In the genomic region with DNA sequence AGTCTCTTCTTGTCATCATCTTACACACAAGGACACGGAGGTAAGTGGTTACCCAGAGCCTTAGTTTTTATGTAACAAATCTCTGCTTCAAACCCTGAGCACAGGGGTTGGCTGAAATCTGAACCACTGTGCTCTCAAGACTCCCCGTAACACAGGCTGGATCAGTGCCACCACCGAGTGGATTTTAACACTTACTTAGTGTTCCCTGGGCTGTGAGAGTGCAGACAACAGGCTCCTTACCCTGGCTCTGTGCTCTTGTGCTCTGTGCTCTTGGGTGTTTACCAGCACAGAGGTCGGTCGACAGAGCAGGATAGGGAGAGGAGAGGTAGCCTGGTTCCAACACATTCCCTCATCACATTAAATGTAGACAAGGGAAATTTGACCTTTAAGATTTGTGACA, we compare ENCODE assay signal across 15 mouse cellular contexts.
DNase-seq lines count a peak whose midpoint lies in the region; ATAC-seq lines count a peak whose summit lies in the region.
"Had no signal": no experiment of that assay in that cellular context is flagged by ENCODE, and none has a peak within 500 bp of the region (broad histone marks: within the 10 kb centered on the region; RNA-seq: fewer than 3 reads in every experiment).

No protein-coding gene starts in this region.

- peaks cover 36% of the 10 kb centered on the region for H3K4me1 ChIP-seq in heart, embryonic 12.5 days (replicated peaks)
- H3K4me1 ChIP-seq in heart, embryonic 11.5 days (ENCODE audit: control insufficient read depth, insufficient read depth, low read length), result peaks cover 17% of the 10 kb centered on the region
- H3K4me1 ChIP-seq in embryonic facial prominence, embryonic 15.5 days, result peaks cover 32% of the 10 kb centered on the region
- peaks cover 29% of the 10 kb centered on the region for H3K4me1 ChIP-seq in limb, embryonic 12.5 days (replicated peaks)
- H3K4me1 ChIP-seq in liver, embryonic 12.5 days, result peaks cover 12% of the 10 kb centered on the region

- H3K36me3 ChIP-seq in heart, embryonic 12.5 days, result no peaks in the 10 kb centered on the region
- H3K36me3 ChIP-seq in heart, embryonic 11.5 days (ENCODE audit: control insufficient read depth, insufficient read depth, low read length), result no peaks in the 10 kb centered on the region
- H3K36me3 ChIP-seq in embryonic facial prominence, embryonic 15.5 days, result no peaks in the 10 kb centered on the region
- H3K36me3 ChIP-seq in limb, embryonic 12.5 days, result no peaks in the 10 kb centered on the region
- no peaks in the 10 kb centered on the region for H3K36me3 ChIP-seq in liver, embryonic 12.5 days
- H3K36me3 ChIP-seq: hindbrain, embryonic 15.5 days; liver, embryonic 15.5 days; midbrain, embryonic 12.5 days had no signal

- H3K27ac ChIP-seq in heart, embryonic 12.5 days (ENCODE audit: poor library complexity, severe bottlenecking), result peak overlapping the region; percentile 31; the same call in 1 of the 2 replicates
- H3K27ac ChIP-seq in heart, embryonic 11.5 days (ENCODE audit: low read depth, low read length), result no peak overlapping the region
- peak overlapping the region; percentile 13; the same call in 1 of the 2 replicates for H3K27ac ChIP-seq in embryonic facial prominence, embryonic 15.5 days (replicated peaks)
- peak overlapping the region; percentile 64; the same call in 1 of the 2 replicates for H3K27ac ChIP-seq in limb, embryonic 12.5 days
- H3K27ac ChIP-seq in liver, embryonic 12.5 days, result no peak overlapping the region
- H3K27ac ChIP-seq: hindbrain, embryonic 15.5 days; liver, embryonic 15.5 days; midbrain, embryonic 12.5 days had no signal

- H3K27me3 ChIP-seq in heart, embryonic 12.5 days (replicated peaks), result no peaks in the 10 kb centered on the region
- H3K27me3 ChIP-seq in heart, embryonic 11.5 days (ENCODE audit: control insufficient read depth, insufficient read depth, low read length), result no peaks in the 10 kb centered on the region
- no peaks in the 10 kb centered on the region for H3K27me3 ChIP-seq in embryonic facial prominence, embryonic 15.5 days
- H3K27me3 ChIP-seq in limb, embryonic 12.5 days, result no peaks in the 10 kb centered on the region
- H3K27me3 ChIP-seq in liver, embryonic 12.5 days (replicated peaks), result peaks cover 23% of the 10 kb centered on the region
- H3K27me3 ChIP-seq: hindbrain, embryonic 15.5 days; midbrain, embryonic 12.5 days had no signal

- peak; percentile 59 for DNase-seq in lung, postnatal 14 days
- no peak for DNase-seq in adrenal gland, postnatal 25 days
- DNase-seq in left cerebral cortex, postnatal 4 days, result no peak
- DNase-seq: cerebellum, adult 8-10 months; kidney, postnatal 14 days; right cerebral cortex, postnatal 4 days had no signal

- no peak overlapping the region for H3K9ac ChIP-seq in heart, embryonic 12.5 days
- H3K9ac ChIP-seq in heart, embryonic 11.5 days (ENCODE audit: low read depth, low read length), result no peak overlapping the region
- H3K9ac ChIP-seq in embryonic facial prominence, embryonic 15.5 days, result no peak overlapping the region
- H3K9ac ChIP-seq in limb, embryonic 12.5 days (replicated peaks), result no peak overlapping the region
- H3K9ac ChIP-seq in liver, embryonic 12.5 days, result no peak overlapping the region
- H3K9ac ChIP-seq: hindbrain, embryonic 15.5 days; liver, embryonic 15.5 days; midbrain, embryonic 12.5 days had no signal

- WGBS in heart, embryonic 12.5 days, result 24% methylated on average over 5 of the region's 5 CpGs
- WGBS in heart, embryonic 11.5 days (ENCODE audit: insufficient replicate concordance), result 28% methylated on average over 5 of the region's 5 CpGs
- WGBS in embryonic facial prominence, embryonic 15.5 days, result 24% methylated on average over 5 of the region's 5 CpGs
- 19% methylated on average over 5 of the region's 5 CpGs for WGBS in limb, embryonic 12.5 days
- 45% methylated on average over 5 of the region's 5 CpGs for WGBS in liver, embryonic 12.5 days (ENCODE audit: insufficient replicate concordance)

- no peak for ATAC-seq in heart, embryonic 12.5 days (ENCODE audit: insufficient number of reproducible peaks, low FRiP score)
- ATAC-seq in heart, embryonic 11.5 days (replicated peaks; ENCODE audit: insufficient number of reproducible peaks, low FRiP score, low TSS enrichment), result no peak
- ATAC-seq in embryonic facial prominence, embryonic 15.5 days (ENCODE audit: insufficient number of reproducible peaks, low FRiP score, low TSS enrichment, low read depth), result no peak
- no peak; the same call in 1 of the 2 replicates for ATAC-seq in limb, embryonic 12.5 days (ENCODE audit: insufficient number of reproducible peaks, insufficient read depth, low FRiP score, low TSS enrichment, low read depth)
- ATAC-seq in liver, embryonic 12.5 days, result no peak
- ATAC-seq: forebrain, embryonic 14.5 days had no signal

- H3K4me3 ChIP-seq in heart, embryonic 12.5 days, result no peak overlapping the region
- no peak overlapping the region for H3K4me3 ChIP-seq in heart, embryonic 11.5 days (ENCODE audit: low read depth, low read length)
- no peak overlapping the region for H3K4me3 ChIP-seq in embryonic facial prominence, embryonic 15.5 days (replicated peaks)
- no peak overlapping the region for H3K4me3 ChIP-seq in limb, embryonic 12.5 days (replicated peaks)
- no peak overlapping the region for H3K4me3 ChIP-seq in liver, embryonic 12.5 days
- H3K4me3 ChIP-seq: hindbrain, embryonic 15.5 days; liver, embryonic 15.5 days; midbrain, embryonic 12.5 days had no signal

- no peaks in the 10 kb centered on the region for H3K9me3 ChIP-seq in heart, embryonic 12.5 days (replicated peaks)
- H3K9me3 ChIP-seq in heart, embryonic 11.5 days (replicated peaks; ENCODE audit: control insufficient read depth, low read length), result no peaks in the 10 kb centered on the region
- no peaks in the 10 kb centered on the region for H3K9me3 ChIP-seq in embryonic facial prominence, embryonic 15.5 days (replicated peaks)
- no peaks in the 10 kb centered on the region for H3K9me3 ChIP-seq in limb, embryonic 12.5 days
- no peaks in the 10 kb centered on the region for H3K9me3 ChIP-seq in liver, embryonic 12.5 days (replicated peaks)
- H3K9me3 ChIP-seq: hindbrain, embryonic 15.5 days; liver, embryonic 15.5 days; midbrain, embryonic 12.5 days had no signal

- intact Hi-C loops in left cerebral cortex, postnatal 4 days (cut with DNase I), result no loop called here

- H3K4me2 ChIP-seq in heart, embryonic 12.5 days, result no peak overlapping the region
- no peak overlapping the region for H3K4me2 ChIP-seq in heart, embryonic 11.5 days
- no peak overlapping the region for H3K4me2 ChIP-seq in embryonic facial prominence, embryonic 15.5 days (replicated peaks)
- H3K4me2 ChIP-seq in limb, embryonic 12.5 days, result no peak overlapping the region
- no peak overlapping the region for H3K4me2 ChIP-seq in liver, embryonic 12.5 days
- H3K4me2 ChIP-seq: hindbrain, embryonic 15.5 days; liver, embryonic 15.5 days; midbrain, embryonic 12.5 days had no signal

Comparison
In these comparisons a context has a peak if more than half of its experiments do, and no peak if none do; other contexts are left out.
1. H3K27ac ChIP-seq: peak in heart, embryonic 12.5 days (single experiment), embryonic facial prominence, embryonic 15.5 days (single experiment) and limb, embryonic 12.5 days (single experiment); none in heart, embryonic 11.5 days (single experiment) and liver, embryonic 12.5 days (single experiment).